ENCODE assay signal across 8 mouse cellular contexts in genomic region chr2:71655504-71656390, GRCm38 (mm10).
DNase-seq lines count a peak whose midpoint lies in the region; ATAC-seq and TF ChIP-seq lines count a peak whose summit lies in the region.

No protein-coding gene starts in this region.

- TF ChIP-seq POLR2A in olfactory bulb, adult 2 months (IDR thresholded peaks at IDR 0.05; ENCODE audit: insufficient read depth, low read depth, low read length), result no peak

- H3K4me1 ChIP-seq in lung, postnatal 0 days (ENCODE audit: insufficient read depth, low read depth, low read length), result peaks cover 5% of the 10 kb centered on the region; the same call in 1 of the 2 replicates
- H3K4me1 ChIP-seq in limb, embryonic 15.5 days, result peaks cover 21% of the 10 kb centered on the region
- peaks cover 17% of the 10 kb centered on the region for H3K4me1 ChIP-seq in olfactory bulb, adult 2 months (ENCODE audit: control insufficient read depth, insufficient read depth, low read length)

- peak overlapping the region; percentile 50 for H3K4me2 ChIP-seq in lung, postnatal 0 days (replicated peaks; ENCODE audit: low read depth, low read length)
- H3K4me2 ChIP-seq in limb, embryonic 15.5 days, result peak overlapping the region; percentile 50

- no peaks in the 10 kb centered on the region for H3K36me3 ChIP-seq in lung, postnatal 0 days (ENCODE audit: insufficient read depth, low read length)
- no peaks in the 10 kb centered on the region for H3K36me3 ChIP-seq in limb, embryonic 15.5 days

- peak overlapping the region; percentile 10; the same call in 1 of the 2 replicates for H3K4me3 ChIP-seq in lung, postnatal 0 days (ENCODE audit: low read depth, low read length)
- H3K4me3 ChIP-seq in limb, embryonic 15.5 days, result peak overlapping the region; percentile 18
- H3K4me3 ChIP-seq in olfactory bulb, adult 2 months (ENCODE audit: insufficient read depth, low read depth, low read length), result peak overlapping the region; percentile 39

- no peaks in the 10 kb centered on the region for H3K9me3 ChIP-seq in lung, postnatal 0 days (ENCODE audit: low read length)
- H3K9me3 ChIP-seq in limb, embryonic 15.5 days, result no peaks in the 10 kb centered on the region

- H3K27me3 ChIP-seq in lung, postnatal 0 days (replicated peaks; ENCODE audit: insufficient read depth, low read length), result no peaks in the 10 kb centered on the region
- no peaks in the 10 kb centered on the region for H3K27me3 ChIP-seq in limb, embryonic 15.5 days

- H3K9ac ChIP-seq in lung, postnatal 0 days (replicated peaks; ENCODE audit: low read depth), result no peak overlapping the region
- H3K9ac ChIP-seq in limb, embryonic 15.5 days, result no peak overlapping the region; the same call in 1 of the 2 replicates

- no peak for TF ChIP-seq CTCF in lung, postnatal 0 days (IDR thresholded peaks at IDR 0.05)
- TF ChIP-seq CTCF in olfactory bulb, adult 2 months (IDR thresholded peaks at IDR 0.05; ENCODE audit: insufficient read depth, low read depth, low read length), result no peak

- ATAC-seq in lung, postnatal 0 days, result no peak
- peak; percentile 82 for ATAC-seq in granulocyte monocyte progenitor cell, adult 5-6 weeks (replicated peaks; ENCODE audit: poor library complexity, severe bottlenecking)
- ATAC-seq in limb, embryonic 15.5 days (ENCODE audit: insufficient number of reproducible peaks, low FRiP score, low TSS enrichment, low read depth), result 0 out of 2 replicates have a peak, but pooled peaks have one; percentile 15

- TF ChIP-seq EP300 in lung, postnatal 0 days (IDR thresholded peaks at IDR 0.05), result no peak

- DNase-seq in lung, postnatal 0 days (ENCODE audit: low spot score), result peak; percentile 12
- no peak for DNase-seq in lung, adult 18-20 months
- DNase-seq in c-Kit-positive CD71-positive TER-119-negative erythroid progenitor cells, embryonic 14.5 days (ENCODE audit: low read depth), result peak; percentile 8
- DNase-seq in spleen, postnatal 36 days (ENCODE audit: low spot score in 2 of 2), result no peak
- DNase-seq in urinary bladder, adult 2 months (ENCODE audit: low spot score), result no peak

- no peak overlapping the region for H3K27ac ChIP-seq in lung, postnatal 0 days (ENCODE audit: low read length)
- H3K27ac ChIP-seq in limb, embryonic 15.5 days, result no peak overlapping the region
- no peak overlapping the region for H3K27ac ChIP-seq in olfactory bulb, adult 2 months (ENCODE audit: insufficient read depth, low read depth, low read length)

- 8% methylated on average over 18 of the region's 19 CpGs for WGBS in lung, postnatal 0 days
- WGBS in limb, embryonic 15.5 days, result 5% methylated on average over 19 of the region's 19 CpGs
- WGBS in olfactory bulb, adult 2 months, result 8% methylated on average over 19 of the region's 19 CpGs

Comparison
In these comparisons a context has a peak if more than half of its experiments do, and no peak if none do; other contexts are left out.
1. DNase-seq: peak in lung, postnatal 0 days (single experiment) and c-Kit-positive CD71-positive TER-119-negative erythroid progenitor cells, embryonic 14.5 days (single experiment); none in lung, adult 18-20 months (0 of 2), spleen, postnatal 36 days (0 of 2) and urinary bladder, adult 2 months (single experiment).
2. Peak in every context shown above with its lines, with median percentiles within 50 percentile points of each other: H3K4me3 ChIP-seq.